Mouse (Mus musculus) liver (tissue): ENCODE data around the gene Slc25a44.
"Not testable (repeated sequence)": the region's sequence is repeated elsewhere in the genome, so short reads cannot be mapped to it uniquely, and the experiment has no call there.

Experiments
- DNase-seq: peaks from one replicate; pipeline ENCODE4 v3.0.0-alpha.2; 2020; ENCODE audit warnings: mixed read lengths

Slc25a44 gene

GRCm38 (mm10) chr3:88449395-88450023 lies 24.6 kb upstream of the Slc25a44 start:
- DNase-seq: peak; percentile 32

GRCm38 (mm10) chr3:88448443-88448842 lies 23.5 kb upstream of the Slc25a44 start:
- no peak for DNase-seq

GRCm38 (mm10) chr3:88447676-88448183 lies 22.8 kb upstream of the Slc25a44 start:
- no peak for DNase-seq

GRCm38 (mm10) chr3:88446471-88447123 lies 21.7 kb upstream of the Slc25a44 start:
- no peak for DNase-seq

- DNase-seq: peak; percentile 26
Measured at GRCm38 (mm10) chr3:88442888-88443287, 17.9 kb upstream of the Slc25a44 start.

- DNase-seq: no peak
Measured at GRCm38 (mm10) chr3:88442488-88442887, 17.5 kb upstream of the Slc25a44 start.

- DNase-seq: peak; percentile 37
Measured at GRCm38 (mm10) chr3:88440500-88441381, 15.8 kb upstream of the Slc25a44 start.

GRCm38 (mm10) chr3:88439582-88439981 lies 14.6 kb upstream of the Slc25a44 start:
- DNase-seq: no peak

GRCm38 (mm10) chr3:88437454-88437853 lies 12.5 kb upstream of the Slc25a44 start:
- DNase-seq: no peak

GRCm38 (mm10) chr3:88436395-88437201 lies 11.7 kb upstream of the Slc25a44 start:
- DNase-seq: peak; percentile 48

- DNase-seq: no peak
Measured at GRCm38 (mm10) chr3:88435515-88435914, 10.6 kb upstream of the Slc25a44 start.

GRCm38 (mm10) chr3:88428639-88429038 lies 3.7 kb upstream of the Slc25a44 start:
- not testable (repeated sequence) for DNase-seq

- DNase-seq: no peak
Measured at GRCm38 (mm10) chr3:88427342-88427905, 2.5 kb upstream of the Slc25a44 start.

- DNase-seq: no peak
Measured at GRCm38 (mm10) chr3:88425708-88426420, 925 bp upstream of the Slc25a44 start.

GRCm38 (mm10) chr3:88425330-88425689 lies 371 bp upstream of the Slc25a44 start:
- DNase-seq: no peak

GRCm38 (mm10) chr3:88422020-88422720 lies 2.8 kb downstream of the Slc25a44 start:
- DNase-seq: no peak

GRCm38 (mm10) chr3:88420771-88421170 lies 4.2 kb downstream of the Slc25a44 start:
- no peak for DNase-seq

- no peak for DNase-seq
Measured at GRCm38 (mm10) chr3:88418016-88418415, 6.9 kb downstream of the Slc25a44 start.

- no peak for DNase-seq
Measured at GRCm38 (mm10) chr3:88415668-88416067, 9.3 kb downstream of the Slc25a44 start.

- DNase-seq: no peak
Measured at GRCm38 (mm10) chr3:88412636-88413035, 12.3 kb downstream of the Slc25a44 start.

GRCm38 (mm10) chr3:88411681-88412080 lies 13.3 kb downstream of the Slc25a44 start:
- peak; percentile 77 for DNase-seq
